Mouse (Mus musculus) embryo, embryonic 9.5 days (tissue): ENCODE measurements at regions not wholly inside any gene's neighbourhood (a gene's known extent, or its start where the extent isn't known, plus 50 kb on each side); places are given as distances from the start of the nearest gene placed in this dataset.
A peak's percentile ranks its signal among the peaks of the same experiment; 100 is the strongest.

Experiments used
- DNase-seq: peaks from one replicate; pipeline ENCODE4 v3.0.0-alpha.2; 2017; ENCODE audit errors: extremely low spot score

DNA sequence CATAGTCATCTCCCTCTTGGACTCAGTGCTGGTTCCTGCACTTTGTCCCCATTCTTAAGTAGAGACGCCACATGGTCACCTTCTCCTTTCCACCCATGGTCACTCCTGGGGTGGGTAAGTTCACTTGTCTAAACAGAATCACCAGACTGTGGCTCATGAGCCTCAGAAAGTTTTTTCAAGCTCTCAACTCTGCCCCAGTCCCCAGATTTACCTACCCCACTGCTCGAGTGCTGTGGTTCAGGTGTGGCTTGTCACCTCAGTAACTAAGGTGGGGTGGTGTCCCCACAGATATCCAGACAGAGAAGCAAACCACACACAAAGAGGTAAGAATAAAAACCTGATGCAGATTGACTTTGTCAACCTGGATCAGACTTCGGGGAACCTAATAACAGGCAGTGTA, 87.6 kb downstream of the Rpl10-ps3 start:
- DNase-seq: no peak

DNA sequence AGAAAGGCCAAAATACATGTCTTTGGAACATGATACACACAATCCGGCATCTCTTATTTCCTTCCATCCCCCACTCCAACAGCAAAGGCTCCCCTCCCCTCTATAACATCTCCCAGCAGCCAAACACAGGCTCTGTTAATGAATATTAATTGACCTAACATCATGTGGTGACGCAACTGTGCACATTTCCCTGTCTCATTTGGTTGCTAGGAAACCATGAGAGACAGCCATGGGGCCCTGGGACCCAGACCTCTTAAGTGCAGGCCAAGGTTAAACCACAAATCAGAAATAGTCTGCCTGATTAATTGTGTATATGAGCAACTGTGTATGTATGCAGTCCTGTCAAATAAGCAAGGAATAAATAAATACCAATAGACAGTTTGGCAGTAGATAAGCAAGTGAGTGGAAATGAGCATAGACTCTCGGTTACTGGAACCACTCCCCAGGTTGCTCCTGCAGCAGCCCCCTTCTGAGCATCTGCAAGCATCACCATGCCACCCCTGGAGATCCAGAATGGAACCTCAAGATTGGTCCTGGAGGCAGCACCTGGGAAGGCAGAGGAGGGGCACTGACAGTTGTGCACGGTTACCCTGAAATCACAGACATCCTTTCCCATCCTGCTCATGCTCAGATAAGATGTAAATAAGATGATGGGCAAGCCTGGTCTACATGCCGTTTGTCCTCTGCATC, 99.6 kb downstream of the Rpl10-ps3 start:
- DNase-seq: no peak

DNA sequence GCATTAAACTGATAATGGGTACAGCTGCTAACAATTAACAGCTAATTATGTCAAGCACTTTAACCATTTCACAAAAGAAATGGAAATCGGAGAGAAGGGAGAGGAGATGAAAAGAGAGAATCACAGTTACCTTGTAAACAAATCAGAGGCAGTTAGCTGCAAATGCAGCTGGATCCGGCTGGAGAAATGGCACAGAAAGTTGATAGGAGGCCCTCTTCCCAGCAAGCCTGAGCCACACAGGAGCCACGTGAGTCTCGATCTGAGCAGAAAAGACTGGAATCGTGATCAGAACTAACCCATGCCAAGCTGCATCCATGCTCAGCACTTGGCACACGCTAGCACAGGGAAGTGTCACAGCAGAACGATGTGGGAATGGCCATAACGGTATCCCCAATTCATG, 103.8 kb downstream of the Rpl10-ps3 start:
- DNase-seq: no peak

DNA sequence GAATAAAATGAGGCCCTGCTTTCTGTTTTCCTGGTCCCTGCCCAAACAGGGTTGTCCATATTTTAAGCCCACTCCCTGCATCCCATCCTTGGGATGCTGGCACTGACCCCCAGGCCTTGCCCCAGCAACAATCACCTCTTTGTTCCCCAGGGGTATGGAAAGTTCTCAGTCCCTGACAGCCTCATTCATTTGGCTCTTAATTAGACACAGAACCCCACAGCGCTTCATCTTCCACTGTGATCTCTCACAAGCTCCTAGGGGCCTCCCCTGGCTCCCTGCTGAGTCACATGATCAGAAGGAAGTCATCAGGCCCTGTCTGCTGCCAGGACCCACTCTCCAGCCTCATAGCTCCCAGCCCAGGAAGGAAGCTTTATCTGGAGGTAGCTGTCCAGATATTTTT, 108.9 kb downstream of the Rpl10-ps3 start:
- peak; percentile 35 for DNase-seq

DNA sequence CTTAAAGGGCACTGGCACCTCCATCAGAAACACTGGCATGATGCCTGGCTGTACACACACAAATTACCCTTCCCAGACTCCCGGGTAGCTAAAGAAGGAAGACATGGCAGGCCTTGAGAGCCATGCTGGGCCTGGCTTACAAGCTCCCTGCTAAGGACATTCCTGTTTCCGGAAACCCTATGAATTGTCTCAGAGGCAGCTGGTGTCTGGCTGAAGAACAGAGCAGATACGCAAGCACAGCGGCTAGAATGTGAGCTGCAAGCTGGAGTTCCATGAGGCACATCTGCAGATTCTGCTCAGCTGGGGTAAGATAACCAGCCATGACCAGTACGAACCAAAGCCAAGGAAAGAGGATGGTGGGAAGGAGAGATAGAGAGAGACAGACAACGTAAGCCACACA, 110.1 kb downstream of the Rpl10-ps3 start:
- no peak for DNase-seq

DNA sequence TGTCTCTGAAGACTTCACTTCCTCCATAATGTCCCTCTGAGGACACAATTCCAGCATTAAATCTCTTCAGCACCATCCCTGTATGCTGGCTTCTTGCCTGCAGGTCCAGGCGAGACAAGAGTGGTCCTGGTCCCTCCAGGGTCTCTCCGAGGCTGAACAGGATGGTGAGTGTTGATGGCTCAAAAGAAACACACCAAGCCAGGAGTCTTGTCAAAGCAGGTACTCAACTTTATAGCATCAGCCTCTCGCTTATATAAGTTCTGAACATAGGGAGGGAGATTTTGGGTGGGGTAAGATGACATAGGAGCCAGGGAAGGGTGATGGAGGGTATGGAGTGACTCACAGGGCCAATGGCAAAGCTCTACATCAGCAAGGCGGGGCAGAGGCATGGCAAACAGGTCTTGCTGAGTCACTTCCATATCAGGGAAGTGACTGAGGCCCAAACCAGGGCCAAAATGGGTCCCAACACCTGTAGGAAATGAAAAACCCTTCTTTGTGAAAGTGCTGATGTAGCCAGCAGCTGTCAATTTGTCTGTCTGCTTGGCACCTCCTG, 111.7 kb downstream of the Rpl10-ps3 start:
- DNase-seq: no peak

DNA sequence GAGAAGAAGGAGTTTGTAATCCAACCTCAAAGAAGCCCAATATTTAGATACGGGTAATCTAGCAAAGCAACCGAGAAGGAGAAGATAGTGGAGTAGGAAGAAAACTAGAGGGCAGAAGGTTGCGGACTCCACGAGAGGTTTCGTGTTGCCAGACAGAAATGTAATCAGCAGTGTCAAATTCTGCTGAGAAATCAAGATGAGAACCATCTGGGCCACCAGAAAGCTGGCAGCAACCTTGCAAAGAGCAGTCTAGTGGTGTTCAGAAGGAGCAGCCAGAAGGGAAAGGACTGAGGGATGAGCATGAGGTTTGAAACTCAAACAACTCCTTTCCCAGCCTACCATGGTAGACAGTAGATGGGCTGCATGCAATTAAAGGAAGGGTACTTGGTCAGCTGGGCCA, 134.3 kb downstream of the Rpl10-ps3 start:
- no peak for DNase-seq

DNA sequence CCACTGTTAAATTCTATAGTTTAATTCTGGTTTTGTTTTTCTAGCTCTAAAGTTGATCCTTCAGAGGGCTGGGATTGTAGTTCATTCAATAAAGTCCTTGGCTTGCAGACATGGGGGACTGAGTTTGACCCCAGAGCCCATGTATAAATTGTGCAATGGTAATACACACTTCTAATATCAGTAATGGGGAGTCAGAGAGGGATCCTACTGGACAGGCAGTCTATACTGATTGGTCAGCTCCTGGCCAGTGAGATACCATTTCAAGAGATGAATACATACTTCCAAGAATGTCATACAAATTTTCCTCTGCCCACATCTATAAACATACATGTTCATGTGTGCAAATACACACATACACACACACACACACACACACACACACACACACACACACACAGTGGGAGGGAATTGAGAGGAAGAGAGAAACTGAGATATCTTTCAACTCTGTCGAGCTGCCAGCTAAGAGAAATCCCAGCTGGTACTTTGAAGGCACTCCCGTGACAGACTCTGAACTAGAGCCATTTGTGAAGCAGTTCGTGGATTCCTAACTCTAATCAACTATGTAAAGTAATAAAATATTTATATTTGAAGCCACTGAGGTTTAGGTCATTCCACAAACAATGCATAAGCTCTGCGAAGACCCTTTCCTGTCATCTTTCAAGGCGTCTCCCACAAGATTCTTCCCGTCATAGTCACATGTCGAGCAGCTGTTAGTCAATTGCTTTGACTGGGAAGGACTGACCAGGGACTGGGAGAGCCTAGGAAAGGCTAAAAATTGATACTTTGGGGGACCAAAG, 145.1 kb downstream of the Rpl10-ps3 start:
- no peak for DNase-seq

DNA sequence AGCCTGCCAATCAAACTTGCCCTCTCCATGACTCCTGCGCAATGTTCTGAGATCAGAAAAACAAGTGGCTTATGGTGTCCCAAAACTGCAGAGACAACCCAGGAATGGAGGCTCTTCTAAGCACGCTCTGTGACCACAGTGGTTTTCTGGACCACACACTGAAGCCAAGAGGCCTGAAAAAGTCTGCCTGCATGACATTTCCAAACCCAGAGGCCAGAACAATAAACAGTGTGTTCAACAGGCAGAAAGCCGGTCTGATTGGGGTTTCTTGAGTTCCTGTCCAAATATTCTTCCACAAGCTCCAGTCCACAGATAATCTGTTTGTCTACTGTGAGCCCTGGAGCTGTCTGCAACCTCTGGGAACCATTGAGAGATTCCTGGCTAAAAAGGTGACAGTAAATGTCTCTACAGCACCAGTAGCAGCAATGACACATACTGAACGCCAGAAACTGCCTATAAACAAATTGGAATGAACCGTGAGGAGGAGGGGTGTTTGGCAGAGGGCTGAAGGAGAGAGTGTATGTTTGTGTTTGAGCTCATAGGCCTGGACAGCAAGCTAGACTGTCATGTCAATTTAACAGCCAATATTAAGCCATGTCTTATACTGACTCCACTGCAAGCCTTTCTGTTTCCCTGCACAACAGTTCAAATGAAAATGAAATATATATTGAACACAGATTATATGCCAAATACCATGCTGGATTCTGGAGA, 152.2 kb downstream of the Rpl10-ps3 start:
- no peak for DNase-seq

DNA sequence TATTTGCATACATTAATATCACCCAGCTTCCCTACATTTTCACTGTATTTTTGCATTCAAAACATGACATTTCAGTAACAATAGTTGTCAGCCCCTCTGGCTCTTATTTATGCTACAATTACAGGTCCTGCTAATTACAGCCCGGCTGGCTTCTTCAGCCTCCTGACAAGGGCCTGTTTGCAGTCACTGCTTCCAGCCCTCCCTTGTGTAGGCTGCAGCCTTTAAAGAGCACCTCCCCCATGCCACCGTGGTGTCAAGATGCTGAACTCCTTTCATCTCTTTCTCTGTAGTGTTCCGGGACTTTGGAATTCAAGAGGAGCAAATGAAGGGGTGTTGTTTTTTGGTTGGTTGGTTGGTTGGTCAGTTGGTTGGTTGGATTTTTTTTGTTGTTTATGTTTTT, 153.6 kb downstream of the Rpl10-ps3 start:
- peak; percentile 17 for DNase-seq

DNA sequence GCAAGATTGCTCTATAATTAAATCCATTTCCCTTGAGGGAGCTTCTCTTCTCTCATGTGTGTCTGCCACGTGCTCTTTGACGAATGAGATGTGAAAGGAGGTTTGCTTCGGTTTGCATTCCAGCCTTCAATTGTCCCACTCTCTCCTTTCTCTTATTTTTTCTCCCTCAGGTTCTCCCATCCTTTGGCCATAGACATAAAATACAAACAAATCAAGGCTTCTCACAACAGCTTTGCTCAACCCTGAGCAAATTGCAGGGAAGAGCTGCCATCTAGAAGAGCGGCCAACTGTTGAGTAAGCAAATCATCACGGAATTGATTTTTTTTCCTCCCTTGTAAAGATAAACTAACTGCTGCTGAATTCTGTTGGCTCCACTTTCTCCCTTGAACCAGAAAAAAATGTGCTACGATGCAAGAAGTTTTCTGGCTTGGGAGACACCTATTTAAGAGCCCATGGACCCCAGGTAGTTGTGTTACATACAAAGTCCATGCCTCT, 156.1 kb downstream of the Rpl10-ps3 start:
- no peak for DNase-seq

DNA sequence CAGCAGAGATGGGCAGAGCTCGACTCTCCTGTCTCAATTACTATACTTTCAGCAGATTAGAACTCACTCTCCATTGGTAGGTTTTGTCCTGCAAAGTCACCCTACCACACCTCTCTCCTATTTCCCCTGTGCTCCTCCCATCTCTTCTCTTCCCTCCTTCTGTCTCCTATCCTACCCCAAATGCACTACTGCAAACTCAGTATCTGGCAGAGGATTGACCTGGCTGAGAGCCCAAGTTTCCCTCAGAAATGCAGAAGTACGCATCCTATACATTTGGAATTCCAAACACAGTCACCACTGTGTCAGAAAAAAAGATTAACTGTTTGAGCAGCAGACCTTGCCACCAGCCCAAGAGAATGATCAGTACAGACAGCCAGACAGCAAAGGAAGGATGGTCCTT, 163.4 kb downstream of the Rpl10-ps3 start:
- no peak for DNase-seq

DNA sequence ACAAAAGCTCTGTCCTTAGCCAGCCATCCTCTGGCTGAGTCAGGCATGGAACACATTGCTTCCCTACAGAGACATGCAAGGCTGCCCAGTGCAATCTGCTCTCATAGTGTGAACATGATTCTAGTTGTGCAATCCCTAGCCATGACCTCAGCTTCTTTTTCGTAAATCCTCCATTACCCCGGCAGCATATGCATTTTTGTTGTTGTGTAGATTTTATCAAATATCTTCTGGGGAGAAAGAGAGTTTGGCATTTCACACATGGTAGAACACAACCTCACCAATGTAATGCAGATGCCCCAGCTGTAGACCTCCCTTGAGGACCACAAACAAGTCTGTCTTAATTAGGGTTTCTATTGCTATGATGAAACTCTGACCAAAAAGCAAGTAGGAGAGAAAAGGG, 168.6 kb downstream of the Rpl10-ps3 start:
- DNase-seq: no peak

DNA sequence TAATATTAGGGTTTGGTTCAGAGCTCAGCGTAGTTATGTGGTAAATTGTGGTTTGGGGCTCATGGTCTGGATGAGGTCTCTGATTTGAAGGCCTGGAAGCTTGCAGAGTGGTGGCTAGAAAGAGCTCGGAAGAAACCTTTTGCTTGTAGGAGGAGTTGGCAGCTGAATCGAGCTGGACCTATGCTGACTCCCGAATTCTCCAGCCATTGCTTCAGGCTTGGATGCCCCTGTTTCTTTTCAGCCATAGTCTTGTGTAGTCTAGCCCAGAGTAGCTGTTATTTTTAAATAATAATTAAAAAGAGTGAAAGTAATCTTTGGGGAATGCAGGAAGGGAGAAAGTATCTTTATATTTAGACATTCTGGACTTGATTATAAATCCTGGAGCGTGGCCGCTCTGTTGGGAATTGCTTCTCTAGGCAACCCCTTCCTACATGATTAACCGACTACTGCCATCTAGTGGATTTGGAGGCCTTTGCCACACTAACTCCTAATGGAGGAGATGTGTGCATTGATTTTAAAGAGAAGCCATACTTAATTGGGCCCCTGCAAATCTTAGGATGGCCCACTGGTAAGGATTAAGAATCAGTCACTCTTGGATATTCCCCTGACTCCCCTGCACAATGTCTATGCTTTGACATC, 172.8 kb downstream of the Rpl10-ps3 start:
- peak; percentile 72 for DNase-seq

DNA sequence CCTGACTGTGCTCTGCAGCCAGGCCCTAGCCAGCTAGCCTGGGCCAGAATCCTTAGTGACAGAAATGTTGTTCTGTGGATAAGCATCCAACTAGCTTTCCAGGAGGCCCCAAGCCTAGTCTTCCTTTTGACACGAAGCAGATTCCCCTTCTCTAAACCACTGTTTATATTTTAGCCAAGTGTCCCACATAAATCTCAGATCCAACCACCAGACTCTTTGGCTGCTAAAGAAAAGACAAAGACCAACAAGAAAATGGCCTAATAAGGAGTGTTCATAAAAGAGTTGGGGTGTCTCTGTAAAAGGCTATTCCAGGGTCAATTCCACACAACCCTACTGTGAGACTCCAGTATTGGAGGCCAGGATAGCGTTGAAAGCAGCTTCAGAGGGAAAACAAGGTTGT, 173.6 kb downstream of the Rpl10-ps3 start:
- DNase-seq: no peak

DNA sequence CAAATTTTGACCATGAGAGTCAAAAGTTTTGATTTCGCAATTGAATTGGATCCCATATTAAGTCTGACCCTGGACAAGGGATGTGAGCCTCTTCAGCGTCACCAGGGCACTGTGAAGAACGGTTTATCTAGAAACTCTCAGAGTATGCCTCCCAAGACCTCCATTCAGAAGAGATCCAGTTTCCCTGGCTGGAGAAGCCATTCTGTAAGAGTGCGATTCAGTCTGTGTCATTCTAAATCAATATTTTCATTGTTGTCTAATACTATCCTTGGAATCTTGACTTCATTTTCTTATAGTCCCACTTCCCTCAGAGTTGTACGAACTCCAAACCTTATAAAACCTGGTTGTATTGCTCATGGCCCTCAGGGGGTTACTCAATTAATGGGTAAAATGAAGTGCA, 174.1 kb downstream of the Rpl10-ps3 start:
- no peak for DNase-seq

DNA sequence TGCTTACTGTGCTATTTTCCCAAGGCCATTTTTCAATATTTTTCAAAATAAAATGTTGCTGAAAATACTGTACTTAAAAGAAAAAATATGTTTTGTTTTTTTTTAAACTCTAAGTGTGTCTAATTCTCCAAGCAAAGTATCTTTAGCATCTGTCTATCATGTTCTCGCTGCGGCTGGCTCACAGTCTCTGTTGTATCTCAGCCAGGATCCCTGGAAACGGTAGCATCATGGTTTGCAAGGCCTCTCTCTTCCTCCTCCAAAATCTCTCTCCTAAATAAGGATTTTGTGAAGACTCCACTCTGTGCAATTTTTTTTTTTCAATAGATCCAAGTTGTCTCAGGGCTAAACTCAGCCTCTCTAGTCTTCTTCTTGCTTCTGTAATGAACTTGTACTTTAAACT, 190.2 kb downstream of the Rpl10-ps3 start:
- DNase-seq: no peak

DNA sequence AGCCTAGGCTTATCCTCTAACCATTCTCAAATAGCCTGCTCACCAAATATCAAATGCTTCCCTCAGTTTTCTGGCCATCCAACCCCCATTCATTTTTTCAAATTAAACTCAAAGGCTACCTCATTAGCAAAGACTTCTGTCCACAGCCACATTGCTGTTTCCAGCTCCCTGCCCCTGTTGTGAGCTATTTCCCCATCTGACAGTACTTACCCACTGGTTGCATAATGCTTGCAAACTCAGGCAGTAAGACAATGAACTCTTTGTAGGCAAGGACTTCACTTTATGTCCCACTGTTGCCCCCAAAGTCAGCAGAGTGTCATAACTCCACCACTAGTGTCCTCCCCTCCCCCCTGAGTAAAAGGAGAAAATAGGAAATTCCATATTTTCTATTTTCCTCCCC, 194.7 kb downstream of the Rpl10-ps3 start:
- no peak for DNase-seq

DNA sequence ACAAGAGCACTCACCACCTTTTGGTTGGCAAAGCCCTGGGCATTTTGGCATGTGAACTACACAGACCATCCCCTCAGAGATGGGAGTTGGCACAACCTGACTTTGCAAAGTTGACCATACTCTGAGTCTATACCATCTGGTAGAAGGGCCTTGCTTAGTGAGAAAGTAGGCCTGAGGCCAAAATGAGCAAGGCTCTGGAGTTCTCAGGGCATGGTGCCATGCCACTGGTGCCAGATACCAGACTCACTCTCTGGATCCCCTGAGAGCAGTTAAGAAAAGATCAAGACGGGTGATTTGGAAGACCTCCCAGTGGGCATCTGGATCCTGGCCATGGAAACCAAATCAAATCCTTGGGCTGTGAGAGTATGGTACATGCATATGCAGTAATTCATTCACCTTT, 202.0 kb downstream of the Rpl10-ps3 start:
- no peak for DNase-seq

DNA sequence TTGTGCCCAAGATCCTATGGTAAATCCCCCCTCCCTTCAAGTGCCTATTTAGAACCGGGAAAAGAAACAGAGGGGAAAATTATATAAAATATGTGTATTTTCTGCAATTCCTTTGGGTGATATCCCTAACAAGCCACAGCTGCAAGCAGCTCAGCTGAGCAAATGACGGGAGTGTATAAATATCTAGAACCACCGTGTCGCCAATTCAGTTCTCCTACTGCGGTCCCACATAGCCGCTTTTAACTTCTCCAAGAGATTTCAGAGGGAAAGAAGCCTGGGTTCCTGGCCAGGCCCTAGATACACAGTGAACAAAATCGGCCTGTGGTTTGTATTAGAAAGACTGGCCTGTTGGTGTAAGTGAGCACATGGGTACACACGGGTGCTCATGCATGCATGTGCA, 202.7 kb downstream of the Rpl10-ps3 start:
- DNase-seq: no peak

DNA sequence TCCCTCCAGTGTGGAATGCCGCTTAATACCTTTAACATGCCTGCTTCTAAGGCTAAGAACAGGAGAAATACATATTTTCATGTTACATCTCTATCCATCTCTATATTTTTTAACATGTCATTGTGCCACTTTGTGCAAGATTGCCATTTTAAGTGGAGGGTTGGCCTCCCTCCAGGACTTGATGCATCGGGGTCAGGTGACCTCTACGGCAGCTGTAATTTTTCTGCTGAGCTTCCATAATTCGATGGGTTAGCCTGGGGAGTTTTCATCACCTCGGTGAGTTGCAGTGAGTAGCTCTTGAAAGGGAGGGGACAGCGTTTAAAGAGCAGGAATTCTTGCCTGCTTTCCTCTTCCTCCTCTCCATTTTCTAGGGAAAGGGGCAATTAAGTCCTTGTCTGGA, 203.6 kb downstream of the Rpl10-ps3 start:
- DNase-seq: no peak
